Mouse (Mus musculus): ENCODE data around the gene Foxn4. TPM values are rescaled to one million over a fixed set of nuclear protein-coding genes. Genes with fewer than 3 reads are reported as not detected.

Gene Foxn4
- polyA plus RNA-seq, 1 experiment from 2014 or later: 0.60 TPM

- Histone ChIP-seq H3K27me3 (ENCODE audit: control insufficient read depth, insufficient read depth, low read length) (no peaks in the 10 kb centered on the region), H3K9ac (ENCODE audit: low read length) (no peak overlapping the region), H3K27ac (ENCODE audit: low read depth, low read length) (no peak overlapping the region), H3K36me3 (ENCODE audit: control insufficient read depth, insufficient read depth, low read length) (no peaks in the 10 kb centered on the region), H3K4me3 (ENCODE audit: low read depth, low read length) (no peak overlapping the region), H3K4me2 (ENCODE audit: low read depth, low read length, severe bottlenecking) (no peak overlapping the region), H3K4me1 (replicated peaks; ENCODE audit: control insufficient read depth, insufficient read depth, low read length) (no peaks in the 10 kb centered on the region), H3K9me3 (ENCODE audit: control insufficient read depth, low read length) (no peaks in the 10 kb centered on the region)
- no peak for DNase-seq (ENCODE audit: low spot score)
- WGBS: 37% methylated on average over 7 of the region's 7 CpGs
- no peak for ATAC-seq (replicated peaks; ENCODE audit: low FRiP score)
Observed at GRCm38 (mm10) chr5:114238924-114239323, 34.7 kb downstream of the Foxn4 start.

DNA sequence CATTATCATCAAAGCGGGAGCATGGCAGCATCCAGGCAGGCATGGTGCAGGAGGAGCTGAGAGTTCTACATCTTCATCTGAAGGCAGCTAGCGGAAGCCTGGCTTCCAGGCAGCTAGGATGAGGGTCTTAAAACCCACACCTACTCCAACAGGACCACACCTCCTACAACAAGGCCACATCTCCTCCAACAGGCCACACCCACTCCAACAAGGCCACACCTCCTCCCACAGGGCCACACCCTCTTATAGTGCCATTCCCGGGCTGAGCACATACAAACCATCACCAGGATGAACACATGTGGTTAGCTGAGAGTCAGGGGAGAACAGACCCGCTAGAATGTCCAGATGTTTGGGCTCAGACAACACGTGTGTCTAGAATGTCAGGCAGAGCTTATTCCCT, 44.7 kb downstream of the Foxn4 start:
- H3K36me3 ChIP-seq (ENCODE audit: control insufficient read depth, insufficient read depth, low read length): no peaks in the 10 kb centered on the region
- no peaks in the 10 kb centered on the region for H3K4me1 ChIP-seq (replicated peaks; ENCODE audit: control insufficient read depth, insufficient read depth, low read length)
- whole genome bisulfite sequencing: 81% methylated on average over 5 of the region's 5 CpGs
- no peak overlapping the region for H3K9ac ChIP-seq (ENCODE audit: low read length)
- ATAC-seq (replicated peaks; ENCODE audit: low FRiP score) (no peak), DNase-seq (ENCODE audit: low spot score) (no peak)
- no peak overlapping the region for H3K4me3 ChIP-seq (ENCODE audit: low read depth, low read length)
- H3K4me2 ChIP-seq (ENCODE audit: low read depth, low read length, severe bottlenecking): no peak overlapping the region
- H3K27ac ChIP-seq (ENCODE audit: low read depth, low read length): no peak overlapping the region
- H3K27me3 ChIP-seq (ENCODE audit: control insufficient read depth, insufficient read depth, low read length): no peaks in the 10 kb centered on the region
- H3K9me3 ChIP-seq (ENCODE audit: control insufficient read depth, low read length): peaks cover 4% of the 10 kb centered on the region; the same call in 1 of the 2 replicates

DNA sequence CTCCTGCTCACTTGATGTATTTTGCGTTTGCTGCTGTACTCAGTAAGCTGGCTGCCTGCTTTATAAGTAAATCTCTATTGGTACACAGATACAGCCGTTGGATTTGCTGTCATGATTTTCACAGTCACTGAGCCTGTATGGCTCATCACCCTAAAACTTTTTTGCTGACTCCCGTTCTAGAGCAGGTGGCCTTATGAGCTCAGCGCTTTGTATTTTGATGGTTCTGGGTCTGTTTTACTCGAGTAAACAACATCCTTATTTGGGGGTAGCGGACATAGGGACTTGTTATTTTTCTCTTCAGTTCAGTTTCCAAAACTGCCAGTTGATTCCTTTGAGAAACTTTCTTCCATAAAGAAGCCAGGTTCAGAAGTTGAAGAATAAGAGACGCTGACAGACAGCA, 47.6 kb downstream of the Foxn4 start:
- no peaks in the 10 kb centered on the region for H3K36me3 ChIP-seq (ENCODE audit: control insufficient read depth, insufficient read depth, low read length)
- no peaks in the 10 kb centered on the region for H3K4me1 ChIP-seq (replicated peaks; ENCODE audit: control insufficient read depth, insufficient read depth, low read length)
- no peak overlapping the region for H3K4me3 ChIP-seq (ENCODE audit: low read depth, low read length)
- no peak for ATAC-seq (replicated peaks; ENCODE audit: low FRiP score)
- no peak overlapping the region for H3K9ac ChIP-seq (ENCODE audit: low read length)
- peaks cover 4% of the 10 kb centered on the region; the same call in 1 of the 2 replicates for H3K9me3 ChIP-seq (ENCODE audit: control insufficient read depth, low read length)
- no peaks in the 10 kb centered on the region for H3K27me3 ChIP-seq (ENCODE audit: control insufficient read depth, insufficient read depth, low read length)
- WGBS: 94% methylated on average over 7 of the region's 7 CpGs
- no peak overlapping the region for H3K4me2 ChIP-seq (ENCODE audit: low read depth, low read length, severe bottlenecking)
- DNase-seq (ENCODE audit: low spot score): no peak
- H3K27ac ChIP-seq (ENCODE audit: low read depth, low read length): no peak overlapping the region

- Histone ChIP-seq H3K4me2 (ENCODE audit: low read depth, low read length, severe bottlenecking) (no peak overlapping the region), H3K9ac (ENCODE audit: low read length) (no peak overlapping the region), H3K4me3 (ENCODE audit: low read depth, low read length) (no peak overlapping the region), H3K27me3 (ENCODE audit: control insufficient read depth, insufficient read depth, low read length) (no peaks in the 10 kb centered on the region), H3K36me3 (ENCODE audit: control insufficient read depth, insufficient read depth, low read length) (no peaks in the 10 kb centered on the region), H3K9me3 (ENCODE audit: control insufficient read depth, low read length) (no peaks in the 10 kb centered on the region), H3K27ac (ENCODE audit: low read depth, low read length) (no peak overlapping the region), H3K4me1 (replicated peaks; ENCODE audit: control insufficient read depth, insufficient read depth, low read length) (no peaks in the 10 kb centered on the region)
- 82% methylated on average over 14 of the region's 14 CpGs for WGBS
- ATAC-seq (replicated peaks; ENCODE audit: low FRiP score) (no peak), DNase-seq (ENCODE audit: low spot score) (no peak)
Observed at GRCm38 (mm10) chr5:114218771-114219170, 54.8 kb downstream of the Foxn4 start.

DNA sequence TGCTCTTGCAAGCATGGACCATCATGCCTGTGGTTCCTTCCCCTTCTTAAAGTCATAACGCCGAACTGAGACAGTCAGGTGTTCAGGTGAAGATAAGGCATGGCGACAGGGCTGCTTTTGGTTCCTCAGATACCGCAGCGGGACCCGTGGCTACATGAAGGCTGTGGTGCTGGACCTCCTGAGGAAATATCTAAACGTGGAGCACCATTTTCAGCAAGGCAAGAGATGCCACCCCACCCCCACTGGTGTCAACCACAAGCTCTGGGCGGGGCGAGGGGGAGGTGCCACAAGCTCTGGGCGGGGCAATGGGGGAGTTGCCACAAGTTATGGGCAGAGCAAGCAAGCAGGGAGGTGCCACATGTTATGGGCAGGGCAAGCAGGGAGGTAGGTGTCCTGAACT, 60.4 kb downstream of the Foxn4 start:
- Histone ChIP-seq H3K27me3 (ENCODE audit: control insufficient read depth, insufficient read depth, low read length) (no peaks in the 10 kb centered on the region), H3K4me3 (ENCODE audit: low read depth, low read length) (no peak overlapping the region), H3K9ac (ENCODE audit: low read length) (no peak overlapping the region), H3K4me2 (ENCODE audit: low read depth, low read length, severe bottlenecking) (no peak overlapping the region), H3K4me1 (replicated peaks; ENCODE audit: control insufficient read depth, insufficient read depth, low read length) (no peaks in the 10 kb centered on the region), H3K27ac (ENCODE audit: low read depth, low read length) (no peak overlapping the region), H3K9me3 (ENCODE audit: control insufficient read depth, low read length) (no peaks in the 10 kb centered on the region), H3K36me3 (ENCODE audit: control insufficient read depth, insufficient read depth, low read length) (no peaks in the 10 kb centered on the region)
- DNase-seq (ENCODE audit: low spot score) (no peak), ATAC-seq (replicated peaks; ENCODE audit: low FRiP score) (no peak)
- 71% methylated on average over 10 of the region's 10 CpGs for WGBS

DNA sequence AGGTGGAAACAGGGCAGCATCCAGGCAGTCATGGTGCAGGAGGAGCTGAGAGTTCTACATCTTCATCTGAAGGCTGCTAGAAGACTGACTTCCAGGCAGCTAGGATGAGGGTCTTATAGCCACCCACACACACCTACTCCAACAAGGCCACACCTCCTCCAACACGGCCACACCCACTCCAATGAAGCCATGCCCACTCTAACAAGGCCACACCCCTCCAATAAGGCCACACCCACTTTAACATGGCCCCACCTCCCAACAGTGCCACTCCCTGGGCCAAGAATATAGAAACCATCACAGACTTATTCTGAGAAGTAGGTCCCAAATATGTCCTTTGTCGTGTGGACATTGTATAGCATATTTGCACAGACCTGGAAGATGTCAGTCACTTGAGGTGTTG, 67.4 kb downstream of the Foxn4 start:
- Histone ChIP-seq H3K9me3 (ENCODE audit: control insufficient read depth, low read length) (no peaks in the 10 kb centered on the region), H3K4me2 (ENCODE audit: low read depth, low read length, severe bottlenecking) (no peak overlapping the region), H3K36me3 (ENCODE audit: control insufficient read depth, insufficient read depth, low read length) (no peaks in the 10 kb centered on the region), H3K4me1 (replicated peaks; ENCODE audit: control insufficient read depth, insufficient read depth, low read length) (no peaks in the 10 kb centered on the region), H3K27me3 (ENCODE audit: control insufficient read depth, insufficient read depth, low read length) (no peaks in the 10 kb centered on the region), H3K4me3 (ENCODE audit: low read depth, low read length) (no peak overlapping the region), H3K27ac (ENCODE audit: low read depth, low read length) (no peak overlapping the region), H3K9ac (ENCODE audit: low read length) (no peak overlapping the region)
- 84% methylated on average over 2 of the region's 2 CpGs for WGBS
- DNase-seq (ENCODE audit: low spot score) (no peak), ATAC-seq (replicated peaks; ENCODE audit: low FRiP score) (no peak)

Other genes with a start within 250 kb of the Foxn4 start
- gene Usp30, start 208.3 kb downstream of the Foxn4 start, polyA plus RNA-seq (2014; fragmentation: Nextera tagmentation; extraction: Ambion mirVana): 13.9 and 14.0 TPM in 2 replicates
- 17.6 and 19.4 TPM in 2 replicates for gene Svop, start 182.2 kb downstream of the Foxn4 start, polyA plus RNA-seq (2014; fragmentation: Nextera tagmentation; extraction: Ambion mirVana)
- 12.6 and 12.9 TPM in 2 replicates for gene Alkbh2, start 145.6 kb downstream of the Foxn4 start, polyA plus RNA-seq (2014; fragmentation: Nextera tagmentation; extraction: Ambion mirVana)
- 49.4 and 50.6 TPM in 2 replicates for gene Ung, start 143.4 kb downstream of the Foxn4 start, polyA plus RNA-seq (2014; fragmentation: Nextera tagmentation; extraction: Ambion mirVana)
- gene Acacb, start 127.3 kb downstream of the Foxn4 start, polyA plus RNA-seq (2014; fragmentation: Nextera tagmentation; extraction: Ambion mirVana): 1.3 and 1.9 TPM in 2 replicates
- gene Myo1h, start 15.4 kb upstream of the Foxn4 start, polyA plus RNA-seq (2014; fragmentation: Nextera tagmentation; extraction: Ambion mirVana): 0.91 and 0.97 TPM in 2 replicates
- gene Kctd10, start 106.7 kb upstream of the Foxn4 start, polyA plus RNA-seq (2014; fragmentation: Nextera tagmentation; extraction: Ambion mirVana): 86.4 and 93.3 TPM in 2 replicates
- gene Ube3b, start 106.8 kb upstream of the Foxn4 start, polyA plus RNA-seq (2014; fragmentation: Nextera tagmentation; extraction: Ambion mirVana): 52.9 and 59.6 TPM in 2 replicates
- 27.7 and 30.6 TPM in 2 replicates for gene Mmab, start 170.3 kb upstream of the Foxn4 start, polyA plus RNA-seq (2014; fragmentation: Nextera tagmentation; extraction: Ambion mirVana)
- gene Mvk, start 170.5 kb upstream of the Foxn4 start, polyA plus RNA-seq (2014; fragmentation: Nextera tagmentation; extraction: Ambion mirVana): 58.3 and 65.0 TPM in 2 replicates

Measured in forebrain, embryonic 11.5 days (tissue).